In the genomic region with DNA sequence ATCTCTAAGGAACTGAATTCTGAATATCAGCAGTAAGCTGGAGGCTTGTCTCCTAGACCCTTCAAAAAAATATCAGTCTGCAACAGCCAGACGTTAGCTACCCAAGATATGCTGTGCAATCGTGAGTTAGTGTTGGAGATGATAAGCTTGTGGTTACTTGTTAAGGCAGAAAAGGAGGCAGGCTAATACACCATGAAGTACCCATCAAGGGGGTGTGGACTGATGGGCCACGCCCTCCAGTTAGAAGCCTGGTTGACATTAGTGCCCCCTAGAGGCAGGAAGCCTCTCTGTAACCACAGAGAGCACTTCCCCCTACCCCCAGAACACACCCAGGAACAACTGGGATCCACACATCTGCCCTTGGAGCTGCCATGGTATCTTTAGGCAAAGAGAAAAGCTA, we compare ENCODE assay signal across 9 mouse cellular contexts. TPM values are rescaled to one million over a fixed set of nuclear protein-coding genes. Genes with fewer than 3 reads are reported as not detected.
DNase-seq lines count a peak whose midpoint lies in the region; ATAC-seq lines count a peak whose summit lies in the region.
"Had no signal": no experiment of that assay in that cellular context is flagged by ENCODE, and none has a peak within 500 bp of the region (broad histone marks: within the 10 kb centered on the region; RNA-seq: fewer than 3 reads in every experiment).

No protein-coding gene starts in this region.

- peak; percentile 84 for ATAC-seq in megakaryocyte progenitor cell, adult 5-6 weeks (replicated peaks; ENCODE audit: poor library complexity)
- ATAC-seq: midbrain, embryonic 16.5 days had no signal

- peak; percentile 28 for DNase-seq in adrenal gland, adult 2 months
- no peak for DNase-seq in adrenal gland, postnatal 4 days (ENCODE audit: low spot score in 2 of 2)
- DNase-seq in lung, postnatal 10 days, result peak; percentile 21
- no peak for DNase-seq in lung, adult 18-20 months
- DNase-seq in embryo, embryonic 11 days, result peak; percentile 44
- DNase-seq in left cerebral cortex, adult 8-10 months (ENCODE audit: low spot score in 2 of 2), result no peak
- DNase-seq in cerebellum, adult 9-10 months, result no peak

RNA-seq across cellular contexts. Expression of gene Gsg1l, which starts 39.9 kb away (rescaled TPM):
- total RNA-seq in adrenal gland, adult 2 months (2021), result 100 to 1,000 TPM in 1 of 2 experiments, 10 to 100 TPM in 1; 68.8 to 110 TPM
- 158 and 175 TPM in 2 replicates for polyA plus RNA-seq in adrenal gland, adult 2 months (2012; rRNA removed)
- 10 to 100 TPM; 13.2 to 13.9 TPM for total RNA-seq in adrenal gland, postnatal 4 days (2021)
- total RNA-seq in megakaryocyte progenitor cell, adult 5-6 weeks (2015), result not detected in 2 replicates
- not detected in 2 replicates for total RNA-seq in megakaryocyte progenitor cell, adult 5-6 weeks (2017)
- total RNA-seq in left cerebral cortex, adult 8-10 months (2022), result 10 to 100 TPM; 68.2 to 76.7 (median 73.7) TPM

Comparison
In these comparisons a context has a peak if more than half of its experiments do, and no peak if none do; other contexts are left out.
1. DNase-seq: peak in adrenal gland, adult 2 months (single experiment), lung, postnatal 10 days (single experiment) and embryo, embryonic 11 days (single experiment); none in adrenal gland, postnatal 4 days (0 of 2), lung, adult 18-20 months (0 of 2), left cerebral cortex, adult 8-10 months (0 of 2) and cerebellum, adult 9-10 months (single experiment).
2. RNA of gene Gsg1l, which starts 39.9 kb away (total RNA-seq): 68.8 to 110 TPM in adrenal gland, adult 2 months, 68.2 to 76.7 TPM in left cerebral cortex, adult 8-10 months and 13.2 to 13.9 TPM in adrenal gland, postnatal 4 days; not detected in megakaryocyte progenitor cell, adult 5-6 weeks; every median in the first group is over 10 times any median in the second.